Mouse (Mus musculus) forebrain, embryonic 10.5 days (tissue): ENCODE measurements around the gene Cd164. TPM values are rescaled to one million over a fixed set of nuclear protein-coding genes. Genes with fewer than 3 reads are reported as not detected.

Experiments
- DNase-seq: peaks from one replicate; pipeline ENCODE4 v3.0.0-alpha.2; 2017; ENCODE audit warnings: low spot score; ENCODE audit errors: extremely low spot score
- H3K27ac ChIP-seq: fragments of 300-500 bp; sonication (generic); 2 replicates; pipeline ENCODE4 v1.5.1; 2016; ENCODE audit warnings: mild to moderate bottlenecking
- H3K27me3 ChIP-seq: fragments of 300-500 bp; sonication (generic); 2 replicates; pipeline ENCODE4 v1.6.1; 2016; ENCODE audit warnings: mild to moderate bottlenecking; ENCODE audit not compliant: poor library complexity, severe bottlenecking
- H3K36me3 ChIP-seq: fragments of 300-500 bp; sonication (generic); replicated peaks from 2 replicates; pipeline ENCODE4 v1.6.1; 2016; ENCODE audit warnings: mild to moderate bottlenecking, moderate library complexity
- H3K4me1 ChIP-seq: fragments of 300-500 bp; sonication (generic); 2 replicates; pipeline ENCODE4 v1.6.1; 2016
- H3K4me3 ChIP-seq: fragments of 300-500 bp; sonication (generic); 2 replicates; pipeline ENCODE4 v1.5.1; 2016; ENCODE audit warnings: mild to moderate bottlenecking, moderate library complexity
- H3K9me3 ChIP-seq: fragments of 300-500 bp; sonication (generic); 2 replicates; pipeline ENCODE4 v1.6.1; 2016; ENCODE audit warnings: mild to moderate bottlenecking, moderate library complexity
- WGBS: fragments of 180-500 bp; shearing (Covaris S2); methylation state at CpG from one replicate; pipeline ENCODE4 v1.1.7; 2016; 5-methylcytosine and 5-hydroxymethylcytosine counted together
- polyA plus RNA-seq: library from polyadenylated mRNA; unstranded; fragments of >200 nt; fragmentation: Nextera tagmentation; extraction: Ambion mirVana; gene quantifications from 2 replicates; pipeline ENCODE4 v1.2.1, GENCODE M21; 2016

Cd164 gene
- polyA plus RNA-seq, 1 experiment from 2014 or later, result 125 TPM

DNA sequence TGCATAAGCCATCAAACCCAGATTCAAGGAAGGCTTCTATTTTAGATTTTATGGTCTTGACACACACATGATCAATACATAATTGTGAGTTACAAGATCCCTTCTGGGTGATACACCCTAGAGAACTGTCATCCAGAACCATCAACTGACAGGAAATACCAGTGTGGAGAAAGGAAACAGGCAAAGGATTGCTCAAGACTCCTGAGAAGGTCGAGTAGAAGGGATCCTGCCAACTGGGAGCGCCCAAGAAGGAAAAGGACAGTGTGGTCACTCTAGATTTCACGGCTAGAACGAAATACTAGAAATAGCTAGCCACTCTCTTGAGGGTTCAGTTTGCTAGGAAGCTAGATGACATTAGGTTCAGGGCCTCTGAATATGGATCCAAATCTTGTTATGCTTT, 24.2 kb downstream of the Cd164 start:
- DNase-seq, result no peak
- Histone ChIP-seq H3K27me3 (no peaks in the 10 kb centered on the region), H3K4me3 (no peak overlapping the region), H3K27ac (no peak overlapping the region), H3K9me3 (no peaks in the 10 kb centered on the region), H3K4me1 (peaks cover 15% of the 10 kb centered on the region), H3K36me3 (peaks cover 9% of the 10 kb centered on the region)
- 91% methylated on average over 4 of the region's 4 CpGs for WGBS

DNA sequence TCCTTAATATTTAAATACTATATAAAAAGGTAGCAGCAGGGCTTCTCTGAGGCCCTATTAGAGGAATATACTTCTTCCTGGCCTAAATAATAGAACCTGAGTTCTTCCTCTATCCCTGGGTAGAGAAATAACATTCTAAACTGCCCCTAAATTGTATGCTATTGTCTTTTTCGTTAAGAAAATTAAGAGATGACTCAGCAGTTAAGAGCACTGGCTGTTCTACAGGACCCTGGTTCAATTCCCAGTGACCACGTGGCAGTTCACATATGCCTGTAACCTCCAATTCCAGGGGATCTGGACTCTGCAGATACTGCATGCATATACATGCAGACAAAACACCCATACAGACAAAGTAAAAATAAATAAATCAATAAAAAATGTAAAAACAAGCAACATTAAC, 24.6 kb downstream of the Cd164 start:
- peaks cover 3% of the 10 kb centered on the region; the same call in 1 of the 2 replicates for H3K9me3 ChIP-seq
- no peaks in the 10 kb centered on the region for H3K27me3 ChIP-seq
- H3K4me3 ChIP-seq, result no peak overlapping the region
- WGBS, result 81% methylated on average over 2 of the region's 2 CpGs
- H3K27ac ChIP-seq, result no peak overlapping the region
- peaks cover 15% of the 10 kb centered on the region for H3K4me1 ChIP-seq
- DNase-seq, result no peak
- H3K36me3 ChIP-seq, result peaks cover 7% of the 10 kb centered on the region

DNA sequence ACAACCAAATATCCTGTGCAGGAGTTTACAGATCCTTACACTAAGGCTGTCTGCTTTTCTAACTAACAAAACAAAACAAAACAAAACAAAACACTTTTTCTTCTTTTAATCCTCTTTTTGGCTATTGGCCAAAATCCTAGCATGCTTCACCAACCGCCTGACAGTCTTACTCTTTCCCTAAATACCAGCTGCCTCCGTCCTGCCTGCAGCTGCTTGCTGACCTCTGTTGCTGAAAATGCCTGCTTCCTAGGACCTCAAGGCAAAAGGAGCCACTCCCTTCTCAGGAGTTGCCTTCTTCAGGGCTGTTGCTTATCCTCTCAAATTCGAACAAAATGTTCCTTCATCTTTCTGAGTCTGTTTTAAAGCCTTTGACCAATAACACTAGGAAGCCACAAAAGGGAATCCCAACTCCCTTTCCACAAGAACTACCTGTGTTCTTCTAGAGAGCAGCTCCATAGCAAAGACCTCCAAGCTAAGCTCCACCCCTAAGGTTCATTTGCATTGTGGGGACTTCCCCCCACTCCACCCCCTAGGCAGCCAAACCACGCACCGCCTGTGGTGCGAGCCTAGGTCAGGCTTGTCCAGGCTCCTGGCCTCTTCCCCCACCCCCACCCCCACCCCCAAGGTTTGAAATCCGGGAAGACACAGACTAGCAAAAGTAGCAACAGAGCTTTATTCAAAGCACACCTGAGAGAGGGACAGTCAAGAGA, 25.4 kb downstream of the Cd164 start:
- 3% methylated on average over 7 of the region's 7 CpGs for WGBS
- H3K27ac ChIP-seq, result no peak overlapping the region
- peaks cover 15% of the 10 kb centered on the region for H3K4me1 ChIP-seq
- peaks cover 9% of the 10 kb centered on the region for H3K9me3 ChIP-seq
- DNase-seq, result no peak
- H3K36me3 ChIP-seq, result no peaks in the 10 kb centered on the region
- no peak overlapping the region for H3K4me3 ChIP-seq
- no peaks in the 10 kb centered on the region for H3K27me3 ChIP-seq

DNA sequence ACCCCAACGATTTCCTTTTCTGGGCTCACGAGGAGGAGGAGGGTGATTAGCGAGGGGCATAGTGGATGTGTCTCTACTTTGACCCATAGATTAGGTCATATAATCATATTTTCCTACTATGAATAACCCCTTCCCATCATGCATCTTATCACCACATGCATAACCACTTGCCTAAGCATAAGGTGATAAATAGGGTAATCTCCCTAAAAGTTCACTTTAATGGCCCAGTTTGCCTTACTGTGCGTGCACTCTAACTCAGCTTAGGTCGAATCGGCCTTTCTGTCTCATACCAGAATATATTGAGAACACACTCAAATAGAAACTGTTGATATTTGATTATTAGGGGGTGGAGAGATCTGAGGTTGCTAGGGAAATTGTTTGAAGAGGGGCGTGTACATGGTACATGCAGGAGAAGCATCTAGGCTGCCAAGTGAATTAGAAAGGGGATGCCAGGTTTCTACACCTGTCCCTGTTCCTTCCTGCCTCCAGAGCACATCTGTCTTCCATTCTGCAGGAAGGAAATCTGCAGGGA, 26.1 kb downstream of the Cd164 start:
- H3K9me3 ChIP-seq, result peaks cover 9% of the 10 kb centered on the region
- no peak overlapping the region for H3K27ac ChIP-seq
- DNase-seq, result no peak
- H3K4me3 ChIP-seq, result no peak overlapping the region
- no peaks in the 10 kb centered on the region for H3K27me3 ChIP-seq
- H3K36me3 ChIP-seq, result no peaks in the 10 kb centered on the region
- WGBS, result 58% methylated on average over 7 of the region's 7 CpGs
- peaks cover 15% of the 10 kb centered on the region for H3K4me1 ChIP-seq

DNA sequence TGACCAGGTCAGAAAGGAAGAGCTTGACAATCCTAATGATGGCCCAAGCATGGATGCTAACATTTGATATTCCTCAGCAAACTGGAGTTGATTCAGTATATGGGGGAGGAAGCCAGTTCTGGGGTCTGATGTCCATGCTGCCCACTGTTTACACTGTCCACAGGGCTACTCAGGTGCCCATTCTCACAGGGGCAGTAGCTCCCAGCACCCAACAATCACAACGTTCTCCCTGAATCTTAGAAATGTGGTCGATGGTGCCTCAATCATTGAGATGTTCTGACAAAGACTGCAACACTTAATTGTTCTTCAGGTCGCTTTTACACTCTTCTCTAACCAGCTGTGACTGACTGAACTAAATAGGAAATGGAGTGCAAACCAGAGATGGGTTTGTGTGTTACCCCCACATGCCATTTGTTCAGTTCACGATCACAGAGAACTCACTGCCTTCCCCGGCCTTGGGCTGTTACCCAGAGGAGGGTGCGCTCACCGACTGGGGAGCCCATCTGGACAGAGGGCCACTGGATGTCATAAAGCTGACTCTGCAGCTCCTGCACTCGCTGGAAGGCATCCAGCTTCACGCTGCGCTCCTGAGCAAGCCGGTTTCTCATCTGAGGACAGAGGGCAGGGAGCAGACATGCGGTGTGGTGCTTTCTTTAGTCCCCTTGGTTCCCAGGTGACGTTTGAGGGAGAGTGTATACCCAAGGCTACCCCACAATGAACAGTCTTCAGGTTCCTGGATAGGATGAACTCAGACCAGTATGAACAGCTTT, 27.4 kb downstream of the Cd164 start:
- no peak overlapping the region for H3K27ac ChIP-seq
- WGBS, result 75% methylated on average over 13 of the region's 13 CpGs
- H3K36me3 ChIP-seq, result no peaks in the 10 kb centered on the region

DNA sequence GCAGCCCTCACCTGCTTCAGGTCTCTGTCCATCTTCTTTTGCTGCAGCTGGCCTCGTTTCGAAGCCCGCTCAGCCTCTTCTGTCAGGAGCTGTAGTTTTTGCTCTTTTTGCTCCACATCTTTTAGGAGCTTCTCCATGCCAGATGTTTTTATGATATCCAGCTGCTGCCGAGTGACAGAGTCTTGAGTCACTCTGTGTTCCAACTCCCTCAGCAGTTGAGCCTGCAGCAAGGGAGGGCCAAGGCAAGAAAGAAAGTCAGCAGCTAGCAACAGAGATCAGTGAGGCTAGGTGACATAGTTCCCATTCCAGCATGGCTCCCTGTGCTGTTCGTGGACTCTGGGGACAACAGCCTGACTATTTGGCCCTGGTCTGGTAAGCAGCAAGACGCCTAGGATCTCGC, 31.5 kb downstream of the Cd164 start:
- Histone ChIP-seq H3K4me3 (no peak overlapping the region), H3K27ac (no peak overlapping the region), H3K4me1 (peaks cover 26% of the 10 kb centered on the region), H3K36me3 (no peaks in the 10 kb centered on the region), H3K27me3 (no peaks in the 10 kb centered on the region), H3K9me3 (peaks cover 9% of the 10 kb centered on the region)
- 78% methylated on average over 7 of the region's 7 CpGs for WGBS
- DNase-seq, result no peak

More for the DNA sequence above, 27.4 kb downstream of the Cd164 start:
- Histone ChIP-seq H3K27me3 (no peaks in the 10 kb centered on the region), H3K9me3 (peaks cover 9% of the 10 kb centered on the region), H3K4me3 (no peak overlapping the region), H3K4me1 (peaks cover 21% of the 10 kb centered on the region)
- no peak for DNase-seq

DNA sequence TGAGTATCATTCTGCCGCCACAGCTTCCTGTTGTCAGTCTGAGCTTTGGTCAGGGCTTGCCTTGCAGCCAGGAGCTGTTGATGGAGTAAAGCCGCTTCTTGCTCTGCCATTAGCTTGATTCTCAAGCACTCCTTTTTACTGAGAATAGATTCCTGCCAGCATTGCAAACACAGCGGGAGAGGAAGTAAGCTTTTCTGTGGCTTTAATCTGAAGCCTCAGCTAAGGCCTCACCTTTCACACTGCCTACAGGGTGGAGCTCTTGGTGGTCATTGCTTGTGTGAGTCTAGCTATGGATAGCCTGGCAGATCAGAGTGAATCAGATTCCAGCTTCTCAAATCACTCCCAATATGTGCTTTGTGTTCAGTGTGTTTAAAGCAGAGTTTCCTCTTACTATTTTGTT, 33.1 kb downstream of the Cd164 start:
- no peaks in the 10 kb centered on the region for H3K36me3 ChIP-seq
- peaks cover 9% of the 10 kb centered on the region for H3K9me3 ChIP-seq
- no peak overlapping the region for H3K4me3 ChIP-seq
- no peaks in the 10 kb centered on the region for H3K27me3 ChIP-seq
- 13% methylated on average over 3 of the region's 3 CpGs for WGBS
- H3K4me1 ChIP-seq, result peaks cover 26% of the 10 kb centered on the region
- no peak for DNase-seq
- no peak overlapping the region for H3K27ac ChIP-seq

DNA sequence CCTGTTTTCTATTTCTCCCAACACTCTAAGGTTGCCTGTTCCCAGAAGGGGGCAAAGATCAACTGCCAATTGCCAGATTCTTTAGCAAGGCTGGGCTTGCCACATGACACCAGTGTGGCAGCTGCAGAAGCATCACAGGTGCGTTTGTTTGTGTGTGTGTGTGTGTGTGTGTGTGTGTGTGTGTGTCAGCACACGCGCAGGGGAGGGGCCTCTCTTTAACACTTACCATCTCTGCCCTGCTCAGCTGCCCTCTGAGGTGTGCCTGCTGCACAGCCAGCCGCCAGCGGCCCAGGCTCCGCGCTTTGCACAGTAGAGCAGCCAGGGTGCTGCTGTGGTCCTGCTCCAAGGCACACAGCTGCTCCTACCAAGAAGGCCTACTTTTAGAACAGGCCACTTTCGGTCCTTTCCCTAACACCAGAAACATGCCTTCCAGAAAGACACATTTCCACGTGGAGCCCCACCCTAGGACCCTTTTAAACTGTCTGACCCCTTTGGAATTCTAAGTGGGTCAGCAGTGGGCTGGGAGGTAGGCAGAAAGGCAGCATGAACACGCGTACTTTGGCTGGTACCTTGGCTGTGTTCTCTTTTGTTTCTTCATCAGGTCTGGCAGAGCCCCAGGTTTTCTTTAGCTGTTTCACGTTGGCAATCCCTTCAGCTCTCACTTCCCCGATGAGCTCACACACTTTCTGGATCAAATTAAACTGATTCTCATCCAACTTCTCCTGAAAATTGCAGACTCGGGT, 33.8 kb downstream of the Cd164 start:
- no peaks in the 10 kb centered on the region for H3K36me3 ChIP-seq
- DNase-seq, result peak; percentile 32
- no peaks in the 10 kb centered on the region for H3K27me3 ChIP-seq
- H3K4me3 ChIP-seq, result no peak overlapping the region
- WGBS, result 43% methylated on average over 14 of the region's 14 CpGs
- peak overlapping the region; percentile 42; the same call in 1 of the 2 replicates for H3K27ac ChIP-seq
- H3K9me3 ChIP-seq, result peaks cover 9% of the 10 kb centered on the region
- H3K4me1 ChIP-seq, result peaks cover 26% of the 10 kb centered on the region

DNA sequence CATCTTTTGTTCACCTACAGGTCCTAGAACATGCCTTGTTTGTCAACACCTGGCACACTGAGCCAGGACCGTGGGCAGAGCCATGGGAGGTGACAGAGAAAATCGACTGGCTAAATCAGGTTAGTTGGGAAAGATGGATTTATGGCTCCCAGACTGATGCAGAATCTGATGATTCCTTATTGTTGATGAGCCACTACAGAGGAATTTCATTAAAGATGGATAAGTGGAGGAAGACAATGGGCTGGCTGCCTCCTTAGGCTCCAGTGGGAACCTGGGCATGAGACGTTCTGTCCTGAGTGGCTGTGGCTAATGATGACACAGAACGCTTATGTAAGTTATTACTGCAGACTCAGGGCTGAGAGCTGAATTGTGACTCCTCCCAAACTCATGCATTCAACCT, 34.5 kb downstream of the Cd164 start:
- WGBS, result 82% methylated on average over 4 of the region's 4 CpGs
- H3K27ac ChIP-seq, result no peak overlapping the region

DNA sequence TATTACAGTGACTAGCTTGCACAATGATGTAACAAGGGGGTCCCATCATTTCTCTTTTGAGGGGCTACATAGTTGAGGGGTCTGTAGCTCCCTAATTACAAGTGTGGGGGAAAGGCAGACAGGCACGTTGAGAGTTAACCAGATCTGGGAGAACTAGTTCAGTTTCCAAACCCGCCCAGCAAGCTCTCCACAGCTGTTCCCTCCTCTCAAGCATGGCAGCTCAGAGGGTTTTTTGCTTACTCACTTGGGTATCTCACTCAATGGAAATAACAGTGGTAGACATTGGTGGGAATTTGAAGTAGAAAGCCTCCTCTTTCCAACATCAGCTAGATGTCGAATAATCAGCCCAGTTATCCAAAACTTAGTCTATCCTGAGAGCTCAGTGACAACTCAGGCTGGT, 35.9 kb downstream of the Cd164 start:
- no peak overlapping the region for H3K4me3 ChIP-seq
- WGBS, result 84% methylated on average over 3 of the region's 3 CpGs
- H3K36me3 ChIP-seq, result no peaks in the 10 kb centered on the region
- H3K4me1 ChIP-seq, result peaks cover 26% of the 10 kb centered on the region
- no peak overlapping the region for H3K27ac ChIP-seq
- no peaks in the 10 kb centered on the region for H3K27me3 ChIP-seq
- H3K9me3 ChIP-seq, result 0 out of 2 replicates have a peak, but pooled peaks cover under 1% of the 10 kb centered on the region
- DNase-seq, result no peak

More for the DNA sequence above, 34.5 kb downstream of the Cd164 start:
- Histone ChIP-seq H3K27me3 (no peaks in the 10 kb centered on the region), H3K4me3 (no peak overlapping the region), H3K36me3 (no peaks in the 10 kb centered on the region), H3K4me1 (peaks cover 26% of the 10 kb centered on the region), H3K9me3 (peaks cover 7% of the 10 kb centered on the region)
- DNase-seq, result no peak

DNA sequence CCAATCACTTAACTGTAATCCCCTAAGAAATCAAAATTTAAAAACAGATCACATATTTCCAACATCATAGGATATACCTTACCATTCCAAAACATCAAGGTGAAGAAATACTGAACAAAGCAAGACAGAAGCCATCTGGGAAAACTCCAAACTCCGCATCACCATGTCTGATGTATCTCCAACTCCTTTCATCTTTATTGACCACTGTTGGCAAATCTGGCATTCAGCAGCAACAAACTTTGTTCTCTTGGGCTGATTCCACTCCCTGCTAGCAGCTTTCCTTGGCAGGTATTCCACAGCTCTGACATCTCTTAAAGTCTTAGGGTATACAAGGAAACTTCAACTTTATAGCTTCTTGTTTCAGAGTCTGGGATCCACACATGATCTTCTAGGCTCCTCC, 39.2 kb downstream of the Cd164 start:
- Histone ChIP-seq H3K27me3 (no peaks in the 10 kb centered on the region), H3K4me1 (peaks cover 2% of the 10 kb centered on the region), H3K9me3 (peaks cover 16% of the 10 kb centered on the region), H3K27ac (no peak overlapping the region), H3K36me3 (no peaks in the 10 kb centered on the region), H3K4me3 (no peak overlapping the region)
- DNase-seq, result no peak
- WGBS, result 94% methylated on average over 1 of the region's 1 CpGs

DNA sequence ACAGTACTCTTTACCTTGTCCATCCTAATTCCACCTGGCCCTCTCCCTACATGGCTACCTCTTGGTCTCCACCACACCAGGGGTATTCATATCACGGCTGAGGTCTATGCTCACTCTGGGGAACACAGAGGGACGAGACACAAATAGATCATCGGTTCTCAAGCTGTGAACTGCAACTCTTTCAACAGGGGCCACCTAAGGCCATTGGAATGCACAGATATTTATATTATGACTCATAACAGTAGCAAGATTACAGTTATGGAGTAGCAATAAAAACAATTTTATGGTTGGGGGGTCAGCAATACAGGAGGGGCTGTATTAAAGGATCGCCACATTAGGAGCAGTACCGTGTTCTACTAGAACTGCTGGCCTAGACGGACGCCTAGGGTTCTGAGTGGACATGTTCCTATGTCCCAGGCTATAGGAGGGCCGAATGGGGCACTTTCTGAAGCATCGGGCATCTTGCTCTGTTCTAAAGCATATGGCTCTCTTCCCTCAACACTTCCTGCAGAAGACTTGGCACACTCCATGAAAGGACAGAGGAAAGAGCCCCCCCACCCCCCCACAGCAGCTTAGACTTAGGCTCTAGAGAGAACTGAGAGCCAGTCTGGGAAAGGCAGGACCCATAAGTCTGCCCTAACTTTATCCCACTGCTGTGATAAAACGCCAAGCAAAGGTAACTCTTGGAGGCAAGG, 42.6 kb downstream of the Cd164 start:
- no peak for DNase-seq
- WGBS, result 91% methylated on average over 10 of the region's 10 CpGs
- H3K4me3 ChIP-seq, result no peak overlapping the region
- H3K27me3 ChIP-seq, result no peaks in the 10 kb centered on the region
- H3K4me1 ChIP-seq, result peaks cover 5% of the 10 kb centered on the region; the same call in 1 of the 2 replicates
- H3K27ac ChIP-seq, result no peak overlapping the region
- no peaks in the 10 kb centered on the region for H3K36me3 ChIP-seq
- peaks cover 16% of the 10 kb centered on the region for H3K9me3 ChIP-seq
